Mouse (Mus musculus) gastrocnemius, postnatal 36 days (tissue): ENCODE results near the gene Zscan18. TPM values are rescaled to one million over a fixed set of nuclear protein-coding genes. Genes with fewer than 3 reads are reported as not detected.

Experiments
- DNase-seq, 2 experiments: peaks; one replicate each; pipeline ENCODE4 v3.0.0; 2022
- intact Hi-C: fragments of 180-260 bp; cut with DNase I; formaldehyde crosslinking; loops from one replicate; pipeline ENCODE4 v1.15.1; 2025
- total RNA-seq, 2 experiments: library from RNA; stranded (reverse); gene quantifications; 2 replicates each; pipeline ENCODE4 v1.2.3; 2021

The Zscan18 gene
- total RNA-seq, 2 experiments from 2014 or later: 0.87 to 0.91 TPM

DNA sequence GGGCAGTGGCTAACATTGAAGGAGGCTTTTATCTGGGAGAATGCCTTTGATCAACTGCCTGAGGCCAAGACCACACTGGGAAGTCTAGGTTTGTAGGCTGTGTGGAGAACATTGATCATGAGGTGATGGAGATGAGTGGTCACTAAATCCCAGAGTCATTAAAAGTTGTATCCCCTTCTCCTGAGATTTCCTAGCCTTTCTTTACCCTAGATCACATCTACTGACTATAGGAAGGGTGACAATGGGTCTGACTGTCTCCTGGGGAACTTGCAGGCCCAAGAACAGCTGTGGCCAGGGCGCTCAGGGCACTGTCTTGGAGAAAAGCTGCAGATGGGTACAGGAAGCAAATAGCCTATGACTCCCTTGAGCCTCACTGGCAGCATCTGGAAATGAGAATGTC, 68.5 kb downstream of the Zscan18 start, which contains the start of gene Vmn2r56:
TSS of gene Vmn2r56 (minus strand) at position 101 of the 400 bp plus-strand sequence.
- intact Hi-C loops: no loop called here
- DNase-seq: no peak

Other genes with a start within 250 kb of the Zscan18 start
- not detected for gene Vmn2r53, start 194.8 kb downstream of the Zscan18 start, total RNA-seq
- not detected for gene Vmn2r54, start 163.3 kb downstream of the Zscan18 start, total RNA-seq
- not detected for gene Vmn2r55, start 118.6 kb downstream of the Zscan18 start, total RNA-seq
- gene Vmn2r56, start 68.6 kb downstream of the Zscan18 start, total RNA-seq: not detected
- gene Zfp329, start 15.2 kb upstream of the Zscan18 start, total RNA-seq: 1 to 10 TPM; 3.6 to 4.3 TPM
- gene Zfp110, start 31.1 kb upstream of the Zscan18 start, total RNA-seq: 1 to 10 TPM; 6.4 to 8.2 TPM
- gene Zfp128, start 77.5 kb upstream of the Zscan18 start, total RNA-seq: 1 to 10 TPM; 1.3 to 2.0 TPM
- gene Zscan22, start 94.2 kb upstream of the Zscan18 start, total RNA-seq: 1 to 10 TPM; 2.4 to 2.8 TPM
- gene Rps5, start 118.7 kb upstream of the Zscan18 start, total RNA-seq: 100 to 1,000 TPM; 473 to 557 TPM
- under 1 TPM; 0.22 to 0.51 TPM for gene Rnf225, start 123.8 kb upstream of the Zscan18 start, total RNA-seq
- gene Zfp324, start 162.2 kb upstream of the Zscan18 start, total RNA-seq: 1 to 10 TPM; 1.7 to 2.2 TPM
- 1 to 10 TPM; 1.7 to 2.5 TPM for gene Zfp446, start 174.2 kb upstream of the Zscan18 start, total RNA-seq
- not detected for gene Slc27a5, start 194.6 kb upstream of the Zscan18 start, total RNA-seq
- 10 to 100 TPM; 62.1 to 63.2 TPM for gene Trim28, start 195.5 kb upstream of the Zscan18 start, total RNA-seq
- gene Zbtb45, start 206.4 kb upstream of the Zscan18 start, total RNA-seq: 1 to 10 TPM; 3.9 to 4.0 TPM
- 10 to 100 TPM; 68.7 to 83.7 TPM for gene Chmp2a, start 231.2 kb upstream of the Zscan18 start, total RNA-seq
- gene Ube2m, start 234.6 kb upstream of the Zscan18 start, total RNA-seq: 100 to 1,000 TPM; 131 TPM